Comparison of ENCODE assay signal across 8 mouse cellular contexts in genomic region chr8:71881618-71882274, GRCm38 (mm10). TPM values are rescaled to one million over a fixed set of nuclear protein-coding genes. Genes with fewer than 3 reads are reported as not detected.
DNase-seq lines count a peak whose midpoint lies in the region; ATAC-seq and TF ChIP-seq lines count a peak whose summit lies in the region.

Gene Zfp709, plus strand, starts transcription at chr8:71882019.

- H3K36me3 ChIP-seq in G1E (replicated peaks), result peaks cover 11% of the 10 kb centered on the region
- H3K36me3 ChIP-seq in forebrain, embryonic 16.5 days (ENCODE audit: control insufficient read depth, insufficient read depth), result peaks cover 5% of the 10 kb centered on the region; the same call in 1 of the 2 replicates
- 0 out of 2 replicates have a peak, but pooled peaks cover 2% of the 10 kb centered on the region for H3K36me3 ChIP-seq in neural tube, embryonic 14.5 days (ENCODE audit: control insufficient read depth, insufficient read depth, low read length)
- H3K36me3 ChIP-seq in testis, adult 2 months (ENCODE audit: control insufficient read depth, insufficient read depth, low read length), result no peaks in the 10 kb centered on the region

- H3K4me1 ChIP-seq in G1E (ENCODE audit: insufficient read depth, low read depth, low read length), result peaks cover 4% of the 10 kb centered on the region; the same call in 1 of the 2 replicates
- no peaks in the 10 kb centered on the region for H3K4me1 ChIP-seq in cerebellum, adult 2 months (ENCODE audit: control insufficient read depth, insufficient read depth, low read length)
- H3K4me1 ChIP-seq in forebrain, embryonic 16.5 days (replicated peaks; ENCODE audit: control insufficient read depth, insufficient read depth, low read length), result peaks cover 10% of the 10 kb centered on the region; the same call in 1 of the 2 replicates
- H3K4me1 ChIP-seq in neural tube, embryonic 14.5 days (ENCODE audit: control insufficient read depth, insufficient read depth, low read length), result no peaks in the 10 kb centered on the region
- H3K4me1 ChIP-seq in testis, adult 2 months (ENCODE audit: control insufficient read depth, insufficient read depth, low read length), result peaks cover 3% of the 10 kb centered on the region; the same call in 1 of the 2 replicates

- peak within 1 kb of the TSS; percentile 91 for H3K9ac ChIP-seq in forebrain, embryonic 16.5 days (replicated peaks; ENCODE audit: low read depth, low read length)
- peak within 1 kb of the TSS; percentile 86 for H3K9ac ChIP-seq in neural tube, embryonic 14.5 days (replicated peaks; ENCODE audit: low read depth, low read length)

- peaks cover 8% of the 10 kb centered on the region for H3K9me3 ChIP-seq in G1E (replicated peaks)
- peaks cover 9% of the 10 kb centered on the region for H3K9me3 ChIP-seq in forebrain, embryonic 16.5 days (ENCODE audit: control insufficient read depth, low read length)
- H3K9me3 ChIP-seq in neural tube, embryonic 14.5 days (ENCODE audit: control insufficient read depth, low read length), result peaks cover 3% of the 10 kb centered on the region; the same call in 1 of the 2 replicates

- TF ChIP-seq CTCF in G1E (IDR thresholded peaks at IDR 0.05; ENCODE audit: low read depth, low read length), result no peak
- no peak for TF ChIP-seq CTCF in cerebellum, adult 2 months (IDR thresholded peaks at IDR 0.05; ENCODE audit: borderline replicate concordance, insufficient read depth, low read depth, low read length)
- TF ChIP-seq CTCF in testis, adult 2 months (IDR thresholded peaks at IDR 0.05; ENCODE audit: control insufficient read depth, insufficient read depth, insufficient replicate concordance, low read depth, low read length), result no peak

- peak; percentile 52; the same call in 1 of the 2 replicates for TF ChIP-seq POLR2A in cerebellum, adult 2 months (IDR thresholded peaks at IDR 0.05; ENCODE audit: borderline replicate concordance, insufficient read depth, low read length)
- TF ChIP-seq POLR2A in testis, adult 2 months (IDR thresholded peaks at IDR 0.05; ENCODE audit: control insufficient read depth, low read depth, low read length), result no peak; the same call in 1 of the 2 replicates

- peak; percentile 57 for ATAC-seq in G1E (ENCODE audit: extremely low read depth, insufficient number of reproducible peaks, low FRiP score, poor library complexity, severe bottlenecking)
- peak; percentile 94 for ATAC-seq in forebrain, embryonic 16.5 days
- peak; percentile 95 for ATAC-seq in neural tube, embryonic 14.5 days (ENCODE audit: low read depth)

- WGBS in cerebellum, adult 2 months, result 3% methylated on average over 45 of the region's 45 CpGs
- 3% methylated on average over 45 of the region's 45 CpGs for WGBS in forebrain, embryonic 16.5 days
- WGBS in neural tube, embryonic 14.5 days, result 4% methylated on average over 45 of the region's 45 CpGs

- peak; percentile 41 for DNase-seq in G1E (ENCODE audit: low spot score)
- peak; percentile 82 to 85 for DNase-seq in cerebellum, adult 2 months
- DNase-seq in heart, postnatal 25 days (ENCODE audit: low spot score), result peak; percentile 58
- peak; percentile 57 to 76 for DNase-seq in layer of hippocampus, adult 18-20 months (ENCODE audit: low spot score in 2 of 2)
- peak; percentile 75 for DNase-seq in lung, adult 18-20 months

- peaks cover 3% of the 10 kb centered on the region for H3K27me3 ChIP-seq in G1E (ENCODE audit: insufficient read depth, low read length)
- no peaks in the 10 kb centered on the region; the same call in 1 of the 2 replicates for H3K27me3 ChIP-seq in cerebellum, adult 2 months (ENCODE audit: control insufficient read depth, insufficient read depth, low read length)
- H3K27me3 ChIP-seq in forebrain, embryonic 16.5 days (replicated peaks; ENCODE audit: control insufficient read depth, insufficient read depth, low read length), result 0 out of 2 replicates have a peak, but pooled peaks cover 2% of the 10 kb centered on the region
- no peaks in the 10 kb centered on the region for H3K27me3 ChIP-seq in neural tube, embryonic 14.5 days (ENCODE audit: control insufficient read depth, insufficient read depth, low read length)
- no peaks in the 10 kb centered on the region for H3K27me3 ChIP-seq in testis, adult 2 months (ENCODE audit: control insufficient read depth, insufficient read depth, low read length)

- peak within 1 kb of the TSS; percentile 95 for H3K4me2 ChIP-seq in forebrain, embryonic 16.5 days (ENCODE audit: low read length)
- peak within 1 kb of the TSS; percentile 80 for H3K4me2 ChIP-seq in neural tube, embryonic 14.5 days (ENCODE audit: low read depth, low read length)

- peak within 1 kb of the TSS; percentile 81 for H3K27ac ChIP-seq in cerebellum, adult 2 months (ENCODE audit: insufficient read depth, low read length)
- H3K27ac ChIP-seq in forebrain, embryonic 16.5 days (ENCODE audit: low read length), result peak within 1 kb of the TSS; percentile 77
- H3K27ac ChIP-seq in neural tube, embryonic 14.5 days (ENCODE audit: low read depth, low read length), result peak within 1 kb of the TSS; percentile 76
- peak within 1 kb of the TSS; percentile 55 for H3K27ac ChIP-seq in testis, adult 2 months (ENCODE audit: control insufficient read depth, insufficient read depth, low read depth, low read length)

- H3K4me3 ChIP-seq in G1E (ENCODE audit: low read depth, low read length), result peak within 1 kb of the TSS; percentile 75
- peak within 1 kb of the TSS; percentile 90 for H3K4me3 ChIP-seq in cerebellum, adult 2 months (replicated peaks; ENCODE audit: insufficient read depth, low read depth, low read length)
- peak within 1 kb of the TSS; percentile 72 for H3K4me3 ChIP-seq in forebrain, embryonic 16.5 days (replicated peaks; ENCODE audit: low read length)
- H3K4me3 ChIP-seq in neural tube, embryonic 14.5 days (ENCODE audit: low read depth, low read length), result peak within 1 kb of the TSS; percentile 68
- peak within 1 kb of the TSS; percentile 86 for H3K4me3 ChIP-seq in testis, adult 2 months (ENCODE audit: control insufficient read depth, low read depth, low read length)

- intact Hi-C loops in heart, postnatal 25 days (cut with DNase I), result no loop called here

RNA-seq across cellular contexts. Expression of gene Zfp709, which starts in this region (rescaled TPM):
- total RNA-seq in G1E (2014; fragmentation: Nextera tagmentation), result 14.6 and 16.9 TPM in 2 replicates
- 13.1 and 15.7 TPM in 2 replicates for total RNA-seq in G1E (2017)
- polyA plus RNA-seq in G1E (2012), result 0.45 and 0.91 TPM in 2 replicates
- 3.5 and 4.1 TPM in 2 replicates for polyA plus RNA-seq in cerebellum, adult 2 months (2012; rRNA removed)
- 8.7 and 8.9 TPM in 2 replicates for polyA plus RNA-seq in forebrain, embryonic 16.5 days (2015; fragmentation: Nextera tagmentation; extraction: Ambion mirVana)
- total RNA-seq in heart, postnatal 25 days (2021), result 1 to 10 TPM; 5.5 to 6.7 TPM
- 10 to 100 TPM; 11.5 to 11.6 TPM for total RNA-seq in layer of hippocampus, adult 18-20 months (2021)
- 10.4 and 11.1 TPM in 2 replicates for polyA plus RNA-seq in neural tube, embryonic 14.5 days (2014; fragmentation: Nextera tagmentation; extraction: Ambion mirVana)
- 0.25 and 0.29 TPM in 2 replicates for polyA plus RNA-seq in testis, adult 2 months (2012; rRNA removed)

Comparison
In these comparisons a context has a peak if more than half of its experiments do, and no peak if none do; other contexts are left out.
1. Peak in every context shown above with its lines: DNase-seq, ATAC-seq, H3K4me3 ChIP-seq and H3K27ac ChIP-seq.